Mouse (Mus musculus) lung, embryonic 16.5 days (tissue): ENCODE data around the gene Pdxp. TPM values are rescaled to one million over a fixed set of nuclear protein-coding genes. Genes with fewer than 3 reads are reported as not detected.

Source experiments
- ATAC-seq: fragments of 200-750 bp; cut with Nextera tagmentation; 2 replicates; pipeline ENCODE4 v1.8.0; 2017; ENCODE audit warnings: low read depth, mild to moderate bottlenecking, moderate library complexity
- H3K27ac ChIP-seq: fragments of 300-500 bp; sonication (generic); 2 replicates; pipeline ENCODE4 v1.5.1; 2014; ENCODE audit warnings: mild to moderate bottlenecking, control low read depth, low read length
- H3K27me3 ChIP-seq: fragments of 300-500 bp; sonication (generic); 2 replicates; pipeline ENCODE4 v1.6.1; 2014; ENCODE audit warnings: low read depth, low read length, mixed read lengths; ENCODE audit not compliant: control insufficient read depth, insufficient read depth
- H3K36me3 ChIP-seq: fragments of 300-500 bp; sonication (generic); 2 replicates; pipeline ENCODE4 v1.6.1; 2014; ENCODE audit warnings: low read length; ENCODE audit not compliant: control insufficient read depth, insufficient read depth
- H3K4me1 ChIP-seq: fragments of 300-500 bp; sonication (generic); replicated peaks from 2 replicates; pipeline ENCODE4 v1.6.1; 2014; ENCODE audit warnings: low read length, mixed read lengths; ENCODE audit not compliant: control insufficient read depth, insufficient read depth
- H3K4me2 ChIP-seq: fragments of 300-500 bp; sonication (generic); 2 replicates; pipeline ENCODE4 v1.6.1; 2014; ENCODE audit warnings: low read depth, low read length, control low read depth
- H3K4me3 ChIP-seq: fragments of 300-500 bp; sonication (generic); 2 replicates; pipeline ENCODE4 v1.5.1; 2014; ENCODE audit warnings: mild to moderate bottlenecking, low read length, control low read depth
- H3K9ac ChIP-seq: fragments of 300-500 bp; sonication (generic); 2 replicates; pipeline ENCODE4 v1.6.1; 2014; ENCODE audit warnings: low read length, control low read depth
- H3K9me3 ChIP-seq: fragments of 300-500 bp; sonication (generic); 2 replicates; pipeline ENCODE4 v1.6.1; 2016; ENCODE audit warnings: low read length; ENCODE audit not compliant: control insufficient read depth
- WGBS: fragments of 180-500 bp; shearing (Covaris S2); extraction: QIAGEN DNeasy Blood & Tissue Kit; methylation state at CpG from one replicate; pipeline ENCODE4 v1.1.7; 2014; 5-methylcytosine and 5-hydroxymethylcytosine counted together
- polyA plus RNA-seq: library from polyadenylated mRNA; unstranded; fragments of >200 nt; fragmentation: Nextera tagmentation; extraction: Ambion mirVana; gene quantifications from 2 replicates; pipeline ENCODE4 v1.2.1, GENCODE M21; 2015

The Pdxp gene
- polyA plus RNA-seq, result 6.8 and 8.0 TPM in 2 replicates

DNA sequence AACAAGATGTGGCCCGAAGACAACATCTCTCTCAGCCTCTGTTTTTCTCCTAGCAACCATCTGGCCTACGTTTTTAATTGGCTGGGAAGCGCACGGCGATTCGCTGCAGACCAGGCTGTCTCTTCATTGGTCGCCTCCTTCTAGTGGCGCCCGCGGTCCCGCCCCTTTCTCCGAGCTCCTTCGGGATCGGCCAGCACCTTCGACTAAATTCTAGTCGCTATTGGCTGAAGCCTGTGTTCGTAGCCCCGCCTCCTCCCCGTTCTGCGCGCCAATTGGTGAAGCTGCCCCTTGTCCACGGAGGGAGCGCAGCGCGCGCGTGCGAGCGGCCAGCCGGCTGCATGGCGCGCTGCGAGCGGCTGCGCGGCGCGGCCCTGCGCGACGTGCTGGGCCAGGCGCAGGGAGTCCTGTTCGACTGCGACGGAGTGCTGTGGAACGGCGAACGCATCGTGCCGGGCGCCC, at the start of gene Pdxp:
Gene Pdxp (plus strand): TSS at position 288 of the 459 bp plus-strand sequence.
- H3K4me3 ChIP-seq, result peak within 1 kb of the TSS; percentile 70
- no peaks in the 10 kb centered on the region for H3K27me3 ChIP-seq
- under 1% methylated on average over 50 of the region's 51 CpGs for WGBS
- peak within 1 kb of the TSS; percentile 100 for H3K4me2 ChIP-seq
- peak; percentile 95 for ATAC-seq
- peaks cover 22% of the 10 kb centered on the region for H3K4me1 ChIP-seq
- H3K9ac ChIP-seq, result peak within 1 kb of the TSS; percentile 77
- H3K9me3 ChIP-seq, result no peaks in the 10 kb centered on the region
- peaks cover 12% of the 10 kb centered on the region for H3K36me3 ChIP-seq
- H3K27ac ChIP-seq, result peak within 1 kb of the TSS; percentile 70

DNA sequence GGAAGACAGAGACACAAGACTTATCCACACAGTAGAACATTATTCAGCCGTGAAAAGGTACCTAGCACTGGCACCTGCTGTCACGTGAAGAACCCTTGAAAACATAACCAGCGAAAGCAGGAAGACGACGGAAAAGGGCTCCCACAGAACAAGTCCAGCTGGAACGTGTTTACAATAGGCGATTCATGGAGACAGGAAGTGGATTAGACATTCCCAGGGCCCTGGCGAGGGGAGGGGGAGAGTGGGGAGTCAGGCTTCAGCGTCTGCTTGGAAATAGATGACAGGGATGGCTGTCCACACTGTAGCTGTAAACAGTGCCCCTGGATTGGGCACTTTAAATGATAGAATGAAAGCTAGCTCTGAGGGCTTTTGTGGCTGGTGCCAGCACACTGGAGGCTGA, 45.3 kb upstream of the Pdxp start:
- WGBS, result 3% methylated on average over 9 of the region's 9 CpGs
- Histone ChIP-seq H3K4me2 (peak overlapping the region; percentile 6; the same call in 1 of the 2 replicates), H3K4me1 (peaks cover 22% of the 10 kb centered on the region), H3K9ac (no peak overlapping the region; the same call in 1 of the 2 replicates), H3K27me3 (no peaks in the 10 kb centered on the region), H3K27ac (peak overlapping the region; percentile 85), H3K4me3 (no peak overlapping the region), H3K9me3 (no peaks in the 10 kb centered on the region), H3K36me3 (no peaks in the 10 kb centered on the region)
- peak; percentile 88 for ATAC-seq

- WGBS, result 30% methylated on average over 7 of the region's 7 CpGs
- ATAC-seq, result peak; percentile 59
- Histone ChIP-seq H3K4me1 (peaks cover 21% of the 10 kb centered on the region), H3K4me2 (peak overlapping the region; percentile 6; the same call in 1 of the 2 replicates), H3K9me3 (no peaks in the 10 kb centered on the region), H3K36me3 (no peaks in the 10 kb centered on the region), H3K27me3 (no peaks in the 10 kb centered on the region), H3K9ac (peak overlapping the region; percentile 0; the same call in 1 of the 2 replicates), H3K27ac (peak overlapping the region; percentile 85), H3K4me3 (no peak overlapping the region)
Observed at GRCm38 (mm10) chr15:78868826-78869233, 44.9 kb upstream of the Pdxp start.

DNA sequence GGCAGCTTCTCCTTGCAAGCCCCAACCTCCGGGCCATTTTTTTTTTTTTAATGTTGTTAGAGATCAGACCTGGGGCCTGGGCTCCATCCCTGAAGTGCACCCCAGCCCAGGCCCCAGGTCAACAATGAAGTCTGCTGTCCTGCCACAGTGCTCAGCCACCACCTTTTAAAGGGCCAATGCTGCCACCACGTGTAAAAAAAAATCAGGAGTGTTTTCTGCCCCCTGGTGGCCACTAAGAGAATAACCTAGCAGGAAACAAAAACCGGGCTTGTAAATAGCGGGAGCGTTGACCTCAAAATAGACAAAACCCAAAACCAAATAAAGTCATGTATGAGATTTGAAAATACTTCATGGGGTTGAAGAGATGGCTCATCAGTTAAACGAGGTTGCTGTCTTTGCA, 43.9 kb upstream of the Pdxp start:
- H3K36me3 ChIP-seq, result no peaks in the 10 kb centered on the region
- H3K27ac ChIP-seq, result no peak overlapping the region
- H3K4me3 ChIP-seq, result no peak overlapping the region
- H3K27me3 ChIP-seq, result no peaks in the 10 kb centered on the region
- H3K9ac ChIP-seq, result no peak overlapping the region
- no peak overlapping the region for H3K4me2 ChIP-seq
- 21% methylated on average over 6 of the region's 6 CpGs for WGBS
- peaks cover 24% of the 10 kb centered on the region for H3K4me1 ChIP-seq
- H3K9me3 ChIP-seq, result no peaks in the 10 kb centered on the region
- no peak for ATAC-seq

GRCm38 (mm10) chr15:78872021-78872608, 41.6 kb upstream of the Pdxp start:
- Histone ChIP-seq H3K36me3 (no peaks in the 10 kb centered on the region), H3K4me2 (no peak overlapping the region), H3K4me1 (peaks cover 29% of the 10 kb centered on the region), H3K4me3 (no peak overlapping the region), H3K27ac (no peak overlapping the region; the same call in 1 of the 2 replicates), H3K9me3 (no peaks in the 10 kb centered on the region), H3K27me3 (no peaks in the 10 kb centered on the region), H3K9ac (no peak overlapping the region)
- ATAC-seq, result no peak
- WGBS, result 42% methylated on average over 5 of the region's 5 CpGs

DNA sequence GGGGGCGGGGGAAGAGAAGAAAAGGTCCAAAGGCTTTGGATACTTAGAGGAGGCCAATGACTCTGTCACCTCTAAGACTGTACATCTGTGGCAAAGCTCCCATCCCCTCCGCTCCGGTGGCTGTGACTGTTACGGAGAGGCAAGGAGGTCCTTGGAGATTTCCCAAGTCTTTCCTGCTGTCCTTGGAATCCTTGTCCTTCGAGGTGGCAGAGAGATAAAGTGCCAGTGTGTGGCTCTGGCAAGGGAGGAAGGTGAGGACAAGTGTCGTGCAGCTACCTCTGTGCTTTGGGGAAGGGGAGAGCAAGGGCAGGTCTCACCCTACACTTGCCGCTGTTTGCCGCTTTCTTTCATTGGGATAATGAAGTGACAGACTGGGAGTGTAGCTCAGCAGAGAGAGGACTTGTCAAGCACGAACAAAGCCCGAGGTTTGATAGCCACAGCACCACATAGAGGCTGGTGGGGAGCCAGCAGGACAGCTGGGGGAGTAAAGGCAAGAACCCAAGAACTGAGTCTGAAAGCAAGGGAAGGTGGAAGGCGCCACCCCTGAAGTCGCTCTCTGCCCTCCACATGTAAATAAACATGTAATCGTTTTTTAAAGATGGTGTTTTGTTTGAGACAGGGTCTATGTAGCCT, 39.8 kb upstream of the Pdxp start:
- ATAC-seq, result no peak
- Histone ChIP-seq H3K9ac (peak overlapping the region; percentile 43), H3K27me3 (no peaks in the 10 kb centered on the region), H3K27ac (no peak overlapping the region; the same call in 1 of the 2 replicates), H3K4me2 (no peak overlapping the region; the same call in 1 of the 2 replicates), H3K4me3 (no peak overlapping the region), H3K36me3 (no peaks in the 10 kb centered on the region), H3K9me3 (no peaks in the 10 kb centered on the region), H3K4me1 (peaks cover 25% of the 10 kb centered on the region)
- 34% methylated on average over 13 of the region's 13 CpGs for WGBS

- ATAC-seq, result no peak
Observed at GRCm38 (mm10) chr15:78874989-78875388, 38.7 kb upstream of the Pdxp start.

GRCm38 (mm10) chr15:78875537-78875936, 38.2 kb upstream of the Pdxp start:
- no peaks in the 10 kb centered on the region for H3K36me3 ChIP-seq
- H3K4me3 ChIP-seq, result no peak overlapping the region; the same call in 1 of the 2 replicates
- peaks cover 28% of the 10 kb centered on the region for H3K4me1 ChIP-seq
- no peaks in the 10 kb centered on the region for H3K27me3 ChIP-seq
- peak overlapping the region; percentile 87; the same call in 1 of the 2 replicates for H3K9ac ChIP-seq
- ATAC-seq, result no peak
- H3K4me2 ChIP-seq, result peak overlapping the region; percentile 82
- H3K27ac ChIP-seq, result peak overlapping the region; percentile 99
- 67% methylated on average over 5 of the region's 5 CpGs for WGBS
- no peaks in the 10 kb centered on the region for H3K9me3 ChIP-seq

More at GRCm38 (mm10) chr15:78874989-78875388, 38.7 kb upstream of the Pdxp start:
- Histone ChIP-seq H3K9ac (no peak overlapping the region), H3K4me1 (peaks cover 28% of the 10 kb centered on the region), H3K9me3 (no peaks in the 10 kb centered on the region), H3K4me3 (no peak overlapping the region), H3K27ac (peak overlapping the region; percentile 99), H3K27me3 (no peaks in the 10 kb centered on the region), H3K4me2 (no peak overlapping the region), H3K36me3 (no peaks in the 10 kb centered on the region)
- 61% methylated on average over 8 of the region's 8 CpGs for WGBS

DNA sequence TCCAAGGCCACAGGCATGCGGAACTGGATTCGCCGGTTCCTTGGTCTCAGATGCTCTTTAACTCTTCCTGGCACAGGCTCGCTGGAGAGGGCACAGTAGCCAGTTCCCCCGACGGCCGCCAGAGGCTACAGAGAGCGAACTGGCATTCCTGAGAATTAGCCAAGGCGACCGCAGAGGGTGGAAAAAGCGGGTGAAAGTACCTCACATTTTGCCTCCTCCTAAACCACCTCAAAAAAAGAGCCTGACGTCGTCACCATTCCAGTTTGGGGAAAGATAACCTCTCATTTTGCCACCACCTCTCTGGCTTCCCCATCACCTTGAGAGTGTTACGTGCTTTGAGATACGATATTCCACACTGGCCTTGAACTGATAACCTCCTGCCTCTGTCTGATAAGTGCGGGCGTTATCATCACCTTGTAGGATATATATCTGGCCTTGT, 37.4 kb upstream of the Pdxp start:
- Histone ChIP-seq H3K4me3 (peak overlapping the region; percentile 79), H3K4me1 (peaks cover 28% of the 10 kb centered on the region), H3K9ac (peak overlapping the region; percentile 87), H3K9me3 (no peaks in the 10 kb centered on the region), H3K36me3 (peaks cover 3% of the 10 kb centered on the region), H3K27me3 (no peaks in the 10 kb centered on the region), H3K4me2 (peak overlapping the region; percentile 82), H3K27ac (peak overlapping the region; percentile 99)
- ATAC-seq, result peak; percentile 41
- WGBS, result under 1% methylated on average over 17 of the region's 17 CpGs
